ENCODE assay signal across 21 mouse cellular contexts in the genomic region with DNA sequence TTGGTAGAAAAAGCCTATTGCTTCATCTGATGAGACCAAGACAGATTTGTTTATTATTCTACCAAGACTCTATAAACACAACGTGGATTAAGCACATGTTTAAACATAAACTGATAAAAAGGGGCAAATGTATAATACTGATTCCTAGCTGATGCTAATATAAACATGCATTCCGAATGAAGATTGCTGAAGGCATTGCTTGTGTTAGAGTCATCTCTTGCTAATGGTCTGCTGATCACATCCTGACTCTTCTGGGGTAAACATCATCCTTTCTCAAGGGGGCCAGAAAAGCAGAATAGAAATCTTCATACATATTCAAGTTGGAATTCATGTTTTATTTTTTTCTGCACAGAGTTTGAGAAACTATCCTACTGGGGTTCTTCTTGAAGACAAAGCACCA.
DNase-seq lines count a peak whose midpoint lies in the region; ATAC-seq and TF ChIP-seq lines count a peak whose summit lies in the region.
"Had no signal": no experiment of that assay in that cellular context is flagged by ENCODE, and none has a peak within 500 bp of the region (broad histone marks: within the 10 kb centered on the region; RNA-seq: fewer than 3 reads in every experiment).

No protein-coding gene starts in this region.

- peak; percentile 63; the same call in 1 of the 2 replicates for ATAC-seq in lung, embryonic 14.5 days (ENCODE audit: insufficient read depth)
- ATAC-seq in lung, embryonic 15.5 days (ENCODE audit: borderline replicate concordance, extremely low read depth, low FRiP score, low TSS enrichment): peak; percentile 52; the same call in 1 of the 2 replicates
- ATAC-seq in lung, embryonic 16.5 days (ENCODE audit: low read depth): peak; percentile 20; the same call in 1 of the 2 replicates
- ATAC-seq in lung, postnatal 0 days: no peak
- ATAC-seq: activated CD4-positive, CD25-positive, alpha-beta regulatory T cell, adult 4 months; CD4-positive, CD25-positive, alpha-beta regulatory T cell, adult 4 months; Patski had no signal

- H3K9ac ChIP-seq in lung, embryonic 14.5 days: no peak overlapping the region
- no peak overlapping the region for H3K9ac ChIP-seq in lung, embryonic 15.5 days
- no peak overlapping the region for H3K9ac ChIP-seq in lung, embryonic 16.5 days (ENCODE audit: low read length)
- H3K9ac ChIP-seq in lung, postnatal 0 days (replicated peaks; ENCODE audit: low read depth): no peak overlapping the region

- no peak overlapping the region for H3K4me2 ChIP-seq in lung, embryonic 14.5 days
- H3K4me2 ChIP-seq in lung, embryonic 15.5 days: no peak overlapping the region
- no peak overlapping the region for H3K4me2 ChIP-seq in lung, embryonic 16.5 days (ENCODE audit: low read depth, low read length)
- no peak overlapping the region for H3K4me2 ChIP-seq in lung, postnatal 0 days (replicated peaks; ENCODE audit: low read depth, low read length)

- H3K4me3 ChIP-seq in lung, embryonic 14.5 days (ENCODE audit: low read depth, low read length): no peak overlapping the region
- no peak overlapping the region for H3K4me3 ChIP-seq in lung, embryonic 15.5 days
- H3K4me3 ChIP-seq in lung, embryonic 16.5 days (ENCODE audit: low read length): no peak overlapping the region
- H3K4me3 ChIP-seq in lung, postnatal 0 days (ENCODE audit: low read depth, low read length): no peak overlapping the region

- WGBS in lung, embryonic 14.5 days: 33% methylated on average over 2 of the region's 2 CpGs
- 38% methylated on average over 2 of the region's 2 CpGs for WGBS in lung, embryonic 15.5 days
- WGBS in lung, embryonic 16.5 days: 40% methylated on average over 2 of the region's 2 CpGs
- WGBS in lung, postnatal 0 days: 29% methylated on average over 2 of the region's 2 CpGs

- TF ChIP-seq EP300 in lung, postnatal 0 days (IDR thresholded peaks at IDR 0.05): no peak

- H3K36me3 ChIP-seq in lung, embryonic 14.5 days (ENCODE audit: insufficient read depth): no peaks in the 10 kb centered on the region
- H3K36me3 ChIP-seq in lung, embryonic 15.5 days: no peaks in the 10 kb centered on the region
- H3K36me3 ChIP-seq in lung, embryonic 16.5 days (ENCODE audit: control insufficient read depth, insufficient read depth, low read length): no peaks in the 10 kb centered on the region
- no peaks in the 10 kb centered on the region for H3K36me3 ChIP-seq in lung, postnatal 0 days (ENCODE audit: insufficient read depth, low read length)
- H3K36me3 ChIP-seq: G1E had no signal

- no peak overlapping the region for H3K27ac ChIP-seq in lung, embryonic 14.5 days (ENCODE audit: low read depth)
- H3K27ac ChIP-seq in lung, embryonic 15.5 days: no peak overlapping the region
- no peak overlapping the region for H3K27ac ChIP-seq in lung, embryonic 16.5 days (ENCODE audit: low read length)
- no peak overlapping the region for H3K27ac ChIP-seq in lung, postnatal 0 days (ENCODE audit: low read length)

- H3K4me1 ChIP-seq in lung, embryonic 14.5 days (ENCODE audit: insufficient read depth): no peaks in the 10 kb centered on the region
- H3K4me1 ChIP-seq in lung, embryonic 15.5 days: no peaks in the 10 kb centered on the region
- H3K4me1 ChIP-seq in lung, embryonic 16.5 days (replicated peaks; ENCODE audit: control insufficient read depth, insufficient read depth, low read length): peaks cover 3% of the 10 kb centered on the region; the same call in 1 of the 2 replicates
- no peaks in the 10 kb centered on the region for H3K4me1 ChIP-seq in lung, postnatal 0 days (ENCODE audit: insufficient read depth, low read depth, low read length)

- no peaks in the 10 kb centered on the region for H3K27me3 ChIP-seq in lung, embryonic 14.5 days (ENCODE audit: insufficient read depth, low read length)
- H3K27me3 ChIP-seq in lung, embryonic 15.5 days: no peaks in the 10 kb centered on the region
- H3K27me3 ChIP-seq in lung, embryonic 16.5 days (ENCODE audit: control insufficient read depth, insufficient read depth, low read depth, low read length): no peaks in the 10 kb centered on the region
- no peaks in the 10 kb centered on the region for H3K27me3 ChIP-seq in lung, postnatal 0 days (replicated peaks; ENCODE audit: insufficient read depth, low read length)
- H3K27me3 ChIP-seq: CH12.LX, Patski had no signal

- no peak for TF ChIP-seq CTCF in lung, embryonic 14.5 days (IDR thresholded peaks at IDR 0.05; ENCODE audit: low read depth)
- TF ChIP-seq CTCF in lung, postnatal 0 days (IDR thresholded peaks at IDR 0.05): no peak

- DNase-seq in lung, embryonic 14.5 days: peak; percentile 48
- DNase-seq in lung, postnatal 25 days (ENCODE audit: low spot score): no peak
- no peak for DNase-seq in lung, adult 18-20 months
- no peak for DNase-seq in lung, postnatal 0 days (ENCODE audit: low spot score)
- DNase-seq: adrenal gland, adult 2 months; adrenal gland, adult 8-10 months; adrenal gland, postnatal 10 days; adrenal gland, postnatal 14 days; adrenal gland, postnatal 25 days; adrenal gland, postnatal 36 days; B cell, adult 2 months; cerebellum, adult 11 months; cerebellum, adult 11-12 months; cerebellum, adult 18-20 months had no signal

- no peaks in the 10 kb centered on the region; the same call in 1 of the 2 replicates for H3K9me3 ChIP-seq in lung, embryonic 14.5 days (ENCODE audit: low read depth, low read length)
- H3K9me3 ChIP-seq in lung, embryonic 15.5 days: no peaks in the 10 kb centered on the region
- no peaks in the 10 kb centered on the region; the same call in 1 of the 2 replicates for H3K9me3 ChIP-seq in lung, embryonic 16.5 days (ENCODE audit: control insufficient read depth, low read length)
- H3K9me3 ChIP-seq in lung, postnatal 0 days (ENCODE audit: low read length): no peaks in the 10 kb centered on the region
